Mouse (Mus musculus): ENCODE data around the gene Fam241a.

- TF ChIP-seq POLR2A (IDR thresholded peaks at IDR 0.05; ENCODE audit: insufficient read depth, low read depth, low read length): no peak
- no peak for TF ChIP-seq CTCF (IDR thresholded peaks at IDR 0.05; ENCODE audit: insufficient read depth, low read depth, low read length)
Measured at GRCm38 (mm10) chr3:127891906-127892305, 4.2 kb downstream of the Fam241a start.

All from olfactory bulb, adult 2 months (tissue).